Mouse (Mus musculus) testis, adult 2 months (tissue): Measurements from ENCODE around the gene Ushbp1. TPM values are rescaled to one million over a fixed set of nuclear protein-coding genes. Genes with fewer than 3 reads are reported as not detected.

Experiments
- H3K27ac ChIP-seq: fragments of 200-500 bp; 2 replicates; pipeline ENCODE4 v1.5.1; 2012; ENCODE audit warnings: low read depth, low read length; ENCODE audit not compliant: control insufficient read depth, insufficient read depth
- H3K27me3 ChIP-seq: fragments of 200-500 bp; 2 replicates; pipeline ENCODE4 v1.6.1; 2012; ENCODE audit warnings: mild to moderate bottlenecking, low read length, moderate library complexity; ENCODE audit not compliant: control insufficient read depth, insufficient read depth
- H3K36me3 ChIP-seq: fragments of 200-500 bp; 2 replicates; pipeline ENCODE4 v1.6.1; 2012; ENCODE audit warnings: mild to moderate bottlenecking, low read length; ENCODE audit not compliant: control insufficient read depth, insufficient read depth
- H3K4me1 ChIP-seq: fragments of 200-500 bp; 2 replicates; pipeline ENCODE4 v1.6.1; 2012; ENCODE audit warnings: low read length; ENCODE audit not compliant: control insufficient read depth, insufficient read depth
- H3K4me3 ChIP-seq: fragments of 200-500 bp; 2 replicates; pipeline ENCODE4 v1.5.1; 2012; ENCODE audit warnings: low read depth, mild to moderate bottlenecking, low read length, moderate library complexity, mixed read lengths; ENCODE audit not compliant: control insufficient read depth
- CTCF ChIP-seq: fragments of 200-500 bp; IDR thresholded peaks from 2 replicates; pipeline ENCODE4 v1.5.1; 2012; ENCODE audit warnings: low read depth, mild to moderate bottlenecking, inconsistent platforms, low read length, moderate library complexity; ENCODE audit not compliant: control insufficient read depth, insufficient read depth, insufficient replicate concordance
- POLR2A ChIP-seq: fragments of 200-500 bp; IDR thresholded peaks from 2 replicates; pipeline ENCODE4 v1.6.1; 2012; ENCODE audit warnings: low read depth, mild to moderate bottlenecking, inconsistent platforms, low read length, moderate library complexity; ENCODE audit not compliant: control insufficient read depth
- polyA plus RNA-seq: library from polyadenylated mRNA; depleted of rRNA; stranded (reverse); fragments of >200 nt; gene quantifications from 2 replicates; pipeline ENCODE4 v1.2.3, GENCODE M21; 2012

The Ushbp1 gene
- polyA plus RNA-seq, 1 experiment: 1.3 TPM

DNA sequence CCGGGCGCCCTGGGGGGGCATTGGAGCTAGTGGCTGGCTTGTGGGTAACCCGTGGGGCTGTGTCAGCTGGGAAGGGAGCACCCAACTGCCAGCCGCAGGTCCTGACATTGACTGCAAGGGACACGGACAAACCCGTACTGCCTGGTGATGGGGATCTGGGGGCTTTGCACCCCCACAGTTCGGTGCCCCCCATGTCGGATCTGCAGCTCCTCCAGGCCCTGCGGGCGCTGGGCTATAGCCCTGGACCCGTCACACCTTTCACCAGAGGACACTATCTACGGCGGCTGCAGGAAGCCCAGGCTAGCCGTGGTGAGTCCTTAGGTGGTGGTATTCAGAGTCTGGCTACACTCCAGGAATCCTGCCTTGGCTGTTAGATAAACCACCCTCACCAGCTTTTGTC lies 11.8 kb upstream of the Ushbp1 start:
- Histone ChIP-seq H3K36me3 (no peaks in the 10 kb centered on the region), H3K4me1 (peaks cover 12% of the 10 kb centered on the region), H3K4me3 (no peak overlapping the region), H3K27me3 (no peaks in the 10 kb centered on the region), H3K27ac (no peak overlapping the region)
- TF ChIP-seq POLR2A (no peak), CTCF (no peak)

DNA sequence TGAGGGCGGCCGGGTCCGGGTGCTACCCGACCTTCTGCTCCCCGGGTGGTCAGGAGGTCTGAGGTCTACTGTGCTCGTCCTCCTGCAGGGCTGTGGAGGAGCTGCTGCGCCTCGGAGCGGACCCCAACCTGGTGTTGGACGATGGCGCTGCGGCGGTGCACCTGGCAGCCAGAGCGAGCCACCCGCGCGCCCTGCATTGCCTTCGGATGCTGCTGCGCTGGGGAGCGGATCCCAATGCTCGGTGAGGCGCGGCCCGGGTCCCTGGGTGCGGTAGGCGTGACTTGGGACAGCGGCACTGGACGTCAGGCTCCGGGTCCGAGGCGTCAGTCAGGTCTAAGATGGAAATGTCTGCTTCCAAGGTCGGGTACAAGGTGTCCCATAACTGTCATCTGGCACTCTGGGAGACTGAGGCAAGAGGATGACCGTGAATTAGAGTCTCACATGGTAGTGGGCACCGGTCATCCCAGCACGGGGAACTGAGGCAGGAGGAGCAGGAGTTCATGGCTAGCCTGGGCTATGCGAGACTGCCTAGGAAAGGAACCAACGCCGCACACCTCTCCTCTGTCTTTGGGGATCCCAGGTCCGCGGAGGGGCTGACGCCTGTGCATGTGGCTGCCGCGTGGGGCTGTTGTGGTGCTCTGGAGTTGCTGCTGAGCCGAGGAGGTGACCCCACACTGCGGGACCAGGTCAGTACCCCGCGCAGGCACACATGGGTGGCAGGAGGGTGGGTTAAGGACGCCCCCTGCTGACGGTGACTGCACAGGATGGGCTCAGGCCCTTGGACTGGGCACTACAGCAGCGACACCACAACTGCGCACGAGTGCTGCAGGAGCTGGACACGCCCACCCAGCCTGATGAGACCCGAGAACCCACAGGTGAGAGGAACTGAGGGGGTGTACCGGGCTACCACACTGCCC lies 10.8 kb upstream of the Ushbp1 start:
- H3K27me3 ChIP-seq: no peaks in the 10 kb centered on the region
- H3K27ac ChIP-seq: no peak overlapping the region
- H3K36me3 ChIP-seq: no peaks in the 10 kb centered on the region
- peaks cover 12% of the 10 kb centered on the region for H3K4me1 ChIP-seq
- TF ChIP-seq CTCF (peak; percentile 44; the same call in 1 of the 2 replicates), POLR2A (no peak)
- peak overlapping the region; percentile 73 for H3K4me3 ChIP-seq

DNA sequence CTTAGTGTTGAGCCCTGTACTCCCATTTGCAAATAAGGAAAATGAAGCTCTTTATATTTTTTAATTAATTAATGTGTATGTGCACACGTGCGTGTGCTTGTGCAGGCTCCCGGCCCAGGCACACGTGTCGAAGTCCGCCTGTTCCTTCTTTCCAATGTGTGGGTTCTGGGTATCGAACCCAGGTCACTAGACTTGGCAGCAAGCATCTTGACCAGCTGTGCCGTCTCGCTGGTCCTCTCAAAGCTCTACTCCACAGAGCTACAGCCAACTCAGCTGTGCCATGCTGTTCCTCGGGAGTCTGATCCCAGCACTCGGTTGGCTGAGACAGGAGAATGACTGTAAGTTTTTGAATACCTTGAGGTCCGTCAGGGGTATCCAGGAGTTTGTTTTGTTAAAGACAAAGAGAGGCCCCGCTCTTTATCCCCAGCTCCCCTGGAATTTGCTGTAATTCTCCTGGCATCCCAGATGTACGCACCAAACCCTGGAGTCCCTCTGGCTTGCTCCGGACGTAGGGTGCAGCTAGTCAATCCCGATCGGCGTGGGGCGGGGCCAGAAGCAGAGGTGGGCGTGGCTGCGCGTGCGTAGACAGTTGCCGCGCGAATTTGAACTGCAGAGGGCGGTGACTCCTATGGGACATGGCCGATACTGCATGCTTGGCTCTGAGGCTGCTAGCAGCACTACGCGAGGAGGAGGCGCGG lies 9.9 kb upstream of the Ushbp1 start, which contains the start of gene Ankle1:
Ankle1 (plus strand) TSS at position 610 of the 698 bp plus-strand sequence.
- H3K4me1 ChIP-seq: peaks cover 12% of the 10 kb centered on the region
- no peaks in the 10 kb centered on the region for H3K27me3 ChIP-seq
- no peak within 1 kb of the TSS for H3K27ac ChIP-seq
- no peaks in the 10 kb centered on the region for H3K36me3 ChIP-seq
- peak within 1 kb of the TSS; percentile 73 for H3K4me3 ChIP-seq
- peak; percentile 50; the same call in 1 of the 2 replicates for TF ChIP-seq CTCF
- TF ChIP-seq POLR2A: no peak; the same call in 1 of the 2 replicates

DNA sequence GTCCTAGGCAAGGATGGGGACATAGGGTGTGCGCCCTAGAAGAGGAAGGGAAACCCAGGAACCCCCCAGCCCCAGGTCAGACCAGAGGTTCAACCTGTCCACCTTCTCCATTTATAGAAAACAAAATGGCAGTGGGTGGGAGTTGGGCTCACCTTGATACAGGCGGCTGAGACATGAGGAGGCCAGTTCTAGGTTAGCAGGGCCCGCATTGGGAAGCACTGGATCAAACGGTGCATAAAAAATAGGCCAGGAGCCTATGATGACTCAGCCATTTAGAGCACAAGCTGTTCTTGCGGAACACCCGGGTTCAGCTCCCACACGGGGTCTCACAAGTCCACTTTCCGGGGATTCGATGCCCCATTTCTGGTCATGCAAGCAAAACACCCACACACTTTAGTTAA lies 9.3 kb upstream of the Ushbp1 start:
- TF ChIP-seq POLR2A (no peak), CTCF (no peak)
- no peak overlapping the region for H3K4me3 ChIP-seq
- no peak overlapping the region for H3K27ac ChIP-seq
- no peaks in the 10 kb centered on the region for H3K36me3 ChIP-seq
- H3K27me3 ChIP-seq: no peaks in the 10 kb centered on the region
- peaks cover 12% of the 10 kb centered on the region for H3K4me1 ChIP-seq

DNA sequence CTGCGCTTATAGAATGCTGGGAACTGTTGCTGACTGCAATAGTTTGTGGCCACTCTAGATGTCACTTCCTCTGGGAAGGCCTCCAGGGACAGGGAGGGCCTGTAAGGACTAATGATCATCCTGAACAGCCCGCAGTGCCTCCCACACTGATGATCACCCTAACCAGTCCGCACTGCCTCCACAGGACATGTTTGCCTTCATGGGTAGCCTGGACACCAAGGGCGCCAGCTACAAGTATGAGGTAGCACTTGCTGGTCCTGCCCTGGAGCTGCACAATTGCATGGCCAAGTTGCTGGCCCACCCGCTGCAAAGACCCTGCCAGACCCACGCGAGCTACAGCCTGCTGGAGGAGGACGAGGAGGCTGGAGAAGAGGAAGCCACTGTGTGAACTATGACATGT lies 8.4 kb upstream of the Ushbp1 start:
- no peak overlapping the region for H3K4me3 ChIP-seq
- H3K36me3 ChIP-seq: no peaks in the 10 kb centered on the region
- H3K4me1 ChIP-seq: peaks cover 12% of the 10 kb centered on the region
- no peaks in the 10 kb centered on the region for H3K27me3 ChIP-seq
- no peak overlapping the region for H3K27ac ChIP-seq
- TF ChIP-seq CTCF (no peak), POLR2A (no peak)

DNA sequence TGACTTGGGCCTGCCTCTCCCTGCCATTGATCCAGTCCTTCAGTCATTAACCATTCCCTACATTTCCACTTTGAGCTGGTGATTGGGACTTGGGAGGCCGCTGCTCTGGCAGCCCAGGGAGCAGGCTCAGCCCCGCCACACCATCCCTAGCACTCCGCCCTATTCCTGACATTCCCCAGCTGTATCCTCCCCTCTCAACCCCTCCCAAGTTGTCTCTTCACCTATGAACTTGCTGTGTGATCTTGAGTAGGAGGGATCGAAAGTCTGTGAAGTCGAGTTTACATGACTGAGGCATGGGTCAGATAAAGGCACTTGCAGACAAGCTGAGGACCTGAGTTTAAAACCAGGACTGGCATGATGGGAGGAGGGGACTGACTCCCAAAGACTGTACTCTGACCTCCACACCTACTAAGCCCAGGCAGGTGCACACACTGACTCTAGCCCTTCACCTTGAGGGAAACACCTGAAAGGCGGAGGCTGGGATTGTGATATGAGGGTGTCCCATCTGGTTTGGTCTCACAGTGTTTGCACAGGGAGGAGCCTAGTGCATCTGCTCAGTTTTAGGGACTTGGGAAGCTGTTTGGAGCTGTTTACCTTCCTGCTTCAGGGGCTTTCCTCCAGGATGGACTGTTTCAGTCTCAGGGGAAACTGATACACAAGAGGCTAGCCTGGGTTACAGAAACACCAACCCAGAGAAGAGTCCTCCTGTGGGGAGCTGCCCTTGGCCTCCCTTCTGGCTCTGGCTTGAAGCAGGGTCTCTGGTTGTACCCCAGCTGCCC lies 7.7 kb upstream of the Ushbp1 start:
- H3K4me3 ChIP-seq: no peak overlapping the region
- no peaks in the 10 kb centered on the region for H3K27me3 ChIP-seq
- H3K27ac ChIP-seq: no peak overlapping the region
- peaks cover 12% of the 10 kb centered on the region for H3K4me1 ChIP-seq
- TF ChIP-seq CTCF (no peak), POLR2A (no peak)
- no peaks in the 10 kb centered on the region for H3K36me3 ChIP-seq

DNA sequence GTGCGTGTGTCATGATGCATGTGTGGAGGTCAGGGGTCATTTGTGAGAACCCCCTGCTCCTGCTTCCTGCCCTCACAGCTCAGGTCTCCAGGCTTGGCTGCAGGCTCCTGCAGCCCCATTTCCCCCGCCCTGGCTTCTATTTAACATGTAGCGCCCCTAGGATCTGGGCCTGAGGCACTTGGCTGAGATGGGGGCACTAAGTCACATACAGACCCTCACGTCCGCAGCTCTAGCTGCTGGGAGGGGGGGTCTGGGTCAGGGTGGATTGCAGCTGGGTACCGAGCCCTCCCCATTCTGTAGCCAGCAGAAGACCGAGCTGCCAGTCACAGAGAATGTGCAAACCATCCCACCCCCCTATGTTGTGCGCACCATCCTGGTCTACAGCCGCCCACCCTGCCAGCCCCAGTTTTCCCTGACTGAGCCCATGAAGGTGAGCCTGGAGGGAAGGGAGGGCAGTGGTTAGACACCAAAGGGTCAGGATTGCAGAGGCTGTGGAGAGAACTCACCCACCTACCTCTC lies 6.9 kb upstream of the Ushbp1 start:
- Histone ChIP-seq H3K36me3 (no peaks in the 10 kb centered on the region), H3K27me3 (no peaks in the 10 kb centered on the region), H3K4me3 (no peak overlapping the region), H3K4me1 (peaks cover 16% of the 10 kb centered on the region), H3K27ac (no peak overlapping the region)
- TF ChIP-seq POLR2A: no peak
- no peak for TF ChIP-seq CTCF
